Mouse (Mus musculus) embryonic stem cell, embryonic (primary cell): ENCODE measurements around the gene Fbxl15.

ENCODE experiments used
- CTCF ChIA-PET, 4 experiments: fragments of 300-600 bp in 2 of 4; fragments of 350-600 bp in 2 of 4; sonication (Branson Sonifier 250); formaldehyde crosslinking; loops; one replicate each; lab custom pipeline; 2022; ENCODE audit warnings: inconsistent platforms in 2 of 4; lab: Charles Lee
- POLR2A ChIA-PET, 4 experiments: fragments of 300-600 bp in 2 of 4; fragments of 350-600 bp in 2 of 4; sonication (Branson Sonifier 250); formaldehyde crosslinking; loops; one replicate each; lab custom pipeline; 2022; ENCODE audit warnings: antibody characterized with exemption in 4 of 4, inconsistent platforms in 1 of 4; lab: Charles Lee

Fbxl15 gene

GRCm38 (mm10) chr19:46367798-46368590, 40.0 kb downstream of the Fbxl15 start:
- CTCF ChIA-PET: interaction anchor here in 2 of 4 experiments (1.0 to 1.6 kb wide), 4 partner anchors 10 to 59 kb away, joined by 4 to 5 read pairs (median 4); partner anchors contain the start of genes Fbxl15 (in 1 of the 2) and Sufu (in 1 of the 2)
- POLR2A ChIA-PET: interaction anchor here in 3 of 4 experiments (0.6 to 1.9 kb wide), 11 partner anchors 9 to 132 kb away, joined by 3 to 5 read pairs (median 4); partner anchors contain the start of genes Fbxl15 (in 1 of the 3) and Nfkb2 (in 1 of the 3)

GRCm38 (mm10) chr19:46369204-46369603, 41.2 kb downstream of the Fbxl15 start:
- ChIA-PET CTCF (interaction anchor here in 3 of 4 experiments (0.5 to 1.6 kb wide), 9 partner anchors 11 to 375 kb away, joined by 3 to 6 read pairs (median 4); partner anchors contain the start of genes Fbxl15 (in 1 of the 3), Gbf1 (in 1 of the 3) and Sufu (in 1 of the 3)), POLR2A (interaction anchor here in 3 of 4 experiments (0.5 to 1.5 kb wide), 5 partner anchors 11 to 87 kb away, joined by 3 to 5 read pairs (median 4); no protein-coding TSS in a partner anchor)

GRCm38 (mm10) chr19:46374477-46375088, 46.6 kb downstream of the Fbxl15 start:
- CTCF ChIA-PET: interaction anchor here in 1 of 4 experiments (0.6 kb wide), 1 partner anchor 136 kb away, joined by 8 read pairs; no protein-coding TSS in a partner anchor
- POLR2A ChIA-PET: interaction anchor here in 2 of 4 experiments (1.1 to 2.1 kb wide), 7 partner anchors 15 to 60 kb away, joined by 3 to 9 read pairs (median 5); partner anchors contain the start of gene Sufu (in 1 of the 2)

- POLR2A ChIA-PET: interaction anchor here in 3 of 4 experiments (0.6 to 2.1 kb wide), 16 partner anchors 10 to 293 kb away, joined by 3 to 9 read pairs (median 4); partner anchors contain the start of gene Sufu (in 1 of the 3)
- CTCF ChIA-PET: interaction anchor here in 3 of 4 experiments (0.6 kb wide), 3 partner anchors 17 to 559 kb away, joined by 3 to 5 read pairs (median 4); no protein-coding TSS in a partner anchor
Observed at GRCm38 (mm10) chr19:46375489-46375888, 47.5 kb downstream of the Fbxl15 start.

GRCm38 (mm10) chr19:46375891-46376290, 47.9 kb downstream of the Fbxl15 start:
- ChIA-PET POLR2A (interaction anchor here in 3 of 4 experiments (0.6 to 2.1 kb wide), 12 partner anchors 10 to 294 kb away, joined by 3 to 9 read pairs (median 4); partner anchors contain the start of gene Sufu (in 1 of the 3)), CTCF (interaction anchor here in 2 of 4 experiments (0.6 kb wide), 2 partner anchors 45 to 559 kb away, joined by 4 to 5 read pairs; no protein-coding TSS in a partner anchor)
